Mouse (Mus musculus): ENCODE measurements around the gene Unc5a. TPM values are rescaled to one million over a fixed set of nuclear protein-coding genes. Genes with fewer than 3 reads are reported as not detected.

Unc5a gene
- total and polyA plus RNA-seq, 3 experiments: 0.17 TPM; not detected in 2

DNA sequence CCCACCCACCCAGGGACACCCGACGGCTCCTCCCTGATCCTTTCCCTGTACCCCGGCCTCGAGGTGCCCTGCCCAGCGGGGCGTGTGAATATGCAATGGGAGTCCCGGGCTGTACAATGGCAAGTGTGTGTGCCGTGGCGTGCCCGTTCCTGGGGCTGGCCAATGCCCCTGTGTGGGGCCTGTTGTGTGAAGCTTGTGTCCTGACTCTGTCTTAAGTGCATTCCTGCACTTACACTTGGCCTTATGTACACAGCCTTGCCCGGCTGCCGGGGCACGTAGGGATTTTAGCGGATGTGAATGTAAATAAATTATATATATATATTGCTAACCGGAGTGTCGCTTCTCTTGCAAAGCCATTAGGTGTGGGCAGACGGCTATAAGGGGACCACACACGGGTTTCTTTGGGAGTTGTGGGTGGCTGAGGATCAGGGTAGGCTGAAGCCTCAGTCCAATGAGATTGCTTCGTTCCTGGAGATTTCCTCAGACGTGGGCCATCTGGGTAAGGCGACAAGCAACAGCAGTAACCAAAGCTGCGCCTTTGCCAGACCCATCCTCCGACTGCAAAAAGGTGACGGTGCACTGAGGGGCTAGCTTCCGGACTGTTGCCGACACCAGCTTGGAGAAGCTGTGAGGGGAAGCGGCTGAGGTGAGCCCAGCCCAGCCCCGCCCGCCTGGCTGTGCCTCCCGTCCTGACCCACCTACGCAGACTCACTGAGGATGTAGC is 56.6 kb downstream of the Unc5a start:
- in situ Hi-C loops (cut with MboI; ENCODE audit: low pct_ligation_motif_present, low pct_unique_long_range_greater_than_20kb, low sequenced_read_pairs): no loop called here
- Histone ChIP-seq H3K27me3 (replicated peaks) (peaks cover 95% of the 10 kb centered on the region), H3K79me2 (replicated peaks; ENCODE audit: control insufficient read depth, extremely low read depth, insufficient read depth, poor library complexity, severe bottlenecking) (no peaks in the 10 kb centered on the region), H3K4me3 (replicated peaks in 1 of 3; ENCODE audit: low read depth in 2 of 3, low read length in 2 of 3, poor library complexity in 1 of 3) (no peak overlapping the region), H3K9ac (ENCODE audit: insufficient read depth, low read depth) (no peak overlapping the region), H3K9me3 (replicated peaks; ENCODE audit: low read length) (no peaks in the 10 kb centered on the region), H3K4me2 (ENCODE audit: insufficient read depth, low read depth, poor library complexity, severe bottlenecking) (no peak overlapping the region), H3K27ac (ENCODE audit: insufficient read depth, low read depth) (no peak overlapping the region), H3K4me1 (ENCODE audit: control insufficient read depth in 1 of 2, insufficient read depth in 2 of 2) (no peaks in the 10 kb centered on the region; a peak in 1 of 4 replicates), H3K36me3 (replicated peaks in 1 of 2; ENCODE audit: control insufficient read depth in 1 of 2, insufficient read depth in 1 of 2, low read length in 1 of 2) (no peaks in the 10 kb centered on the region)
- dilution Hi-C loops (cut with MboI; ENCODE audit: extremely low pct_ligation_motif_present, extremely low pct_unique_long_range_greater_than_20kb, low sequenced_read_pairs): no loop called here
- TF ChIP-seq CHD1 (IDR thresholded peaks at IDR 0.05; ENCODE audit: low read depth, low read length) (no peak), JUND (conservative IDR thresholded peaks at IDR 0.05; ENCODE audit: low read depth, low read length) (no peak), UBTF (IDR thresholded peaks at IDR 0.05; ENCODE audit: low read depth, low read length) (no peak), E2F4 (IDR thresholded peaks at IDR 0.05; ENCODE audit: insufficient replicate concordance, low read depth, low read length) (no peak), RAD21 (IDR thresholded peaks at IDR 0.05; ENCODE audit: low read depth, low read length) (no peak), CTCF (conservative IDR thresholded peaks at IDR 0.05 in 1 of 2, IDR thresholded peaks at IDR 0.05 in 1 of 2; ENCODE audit: low read depth in 2 of 2, low read length in 2 of 2) (no peak), USF1 (IDR thresholded peaks at IDR 0.05; ENCODE audit: low read depth, low read length) (no peak), GABPA (IDR thresholded peaks at IDR 0.05; ENCODE audit: insufficient replicate concordance, low read depth, low read length) (no peak), ELF1 (IDR thresholded peaks at IDR 0.05; ENCODE audit: low read depth, low read length) (no peak), SMC3 (IDR thresholded peaks at IDR 0.05; ENCODE audit: low read depth, low read length) (no peak), ETS1 (conservative IDR thresholded peaks at IDR 0.05; ENCODE audit: low read depth, low read length) (no peak)
- DNase-seq (ENCODE audit: extremely low read depth): no peak

DNA sequence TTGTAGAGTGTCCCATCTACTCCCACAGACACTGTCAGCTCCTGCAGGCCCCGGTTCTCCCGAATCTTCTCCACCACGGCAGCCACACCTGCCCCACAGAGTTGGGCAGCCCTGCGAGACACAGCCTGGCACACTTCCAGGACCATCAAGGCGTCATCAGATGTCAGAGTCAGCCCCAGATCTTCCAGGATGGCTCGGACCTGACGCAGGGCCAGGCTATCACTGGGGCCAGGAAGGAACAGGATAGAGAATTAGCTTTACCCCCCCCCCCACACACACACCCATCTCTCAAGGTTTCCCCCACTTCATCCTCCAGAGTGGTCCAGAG is 57.2 kb downstream of the Unc5a start:
- no peaks in the 10 kb centered on the region for H3K36me3 ChIP-seq (replicated peaks in 1 of 2; ENCODE audit: control insufficient read depth in 1 of 2, insufficient read depth in 1 of 2, low read length in 1 of 2)
- H3K4me3 ChIP-seq (replicated peaks in 1 of 3; ENCODE audit: low read depth in 2 of 3, low read length in 2 of 3, poor library complexity in 1 of 3): no peak overlapping the region
- dilution Hi-C loops (cut with MboI; ENCODE audit: extremely low pct_ligation_motif_present, extremely low pct_unique_long_range_greater_than_20kb, low sequenced_read_pairs): no loop called here

More for the DNA sequence above, 57.2 kb downstream of the Unc5a start:
- Histone ChIP-seq H3K27me3 (replicated peaks) (peaks cover 93% of the 10 kb centered on the region), H3K9ac (ENCODE audit: insufficient read depth, low read depth) (no peak overlapping the region), H3K4me1 (ENCODE audit: control insufficient read depth in 1 of 2, insufficient read depth in 2 of 2) (no peaks in the 10 kb centered on the region; a peak in 1 of 4 replicates), H3K27ac (ENCODE audit: insufficient read depth, low read depth) (no peak overlapping the region), H3K79me2 (replicated peaks; ENCODE audit: control insufficient read depth, extremely low read depth, insufficient read depth, poor library complexity, severe bottlenecking) (no peaks in the 10 kb centered on the region), H3K4me2 (ENCODE audit: insufficient read depth, low read depth, poor library complexity, severe bottlenecking) (no peak overlapping the region), H3K9me3 (replicated peaks; ENCODE audit: low read length) (no peaks in the 10 kb centered on the region)
- DNase-seq (ENCODE audit: extremely low read depth): no peak
- TF ChIP-seq MAFK (IDR thresholded peaks at IDR 0.05; ENCODE audit: insufficient replicate concordance, low read length) (no peak), JUN (IDR thresholded peaks at IDR 0.05; ENCODE audit: insufficient read depth, low read depth, low read length) (no peak), EP300 (IDR thresholded peaks at IDR 0.05; ENCODE audit: low read length) (no peak), MYC (IDR thresholded peaks at IDR 0.05; ENCODE audit: low read depth, low read length) (no peak), HCFC1 (IDR thresholded peaks at IDR 0.05; ENCODE audit: low read depth, low read length) (no peak), GABPA (IDR thresholded peaks at IDR 0.05; ENCODE audit: insufficient replicate concordance, low read depth, low read length) (no peak), RAD21 (IDR thresholded peaks at IDR 0.05; ENCODE audit: low read depth, low read length) (no peak), USF1 (IDR thresholded peaks at IDR 0.05; ENCODE audit: low read depth, low read length) (no peak), SMC3 (IDR thresholded peaks at IDR 0.05; ENCODE audit: low read depth, low read length) (no peak)
- in situ Hi-C loops (cut with MboI; ENCODE audit: low pct_ligation_motif_present, low pct_unique_long_range_greater_than_20kb, low sequenced_read_pairs): no loop called here

Measured in CH12.LX (cell line).